Mouse (Mus musculus) spleen, adult 10 weeks (tissue): ENCODE measurements around the gene Supt4a. TPM values are rescaled to one million over a fixed set of nuclear protein-coding genes. Genes with fewer than 3 reads are reported as not detected.

Source experiments
- polyA plus RNA-seq: library from polyadenylated mRNA; stranded (reverse); fragments of 350-450 nt; fragmentation: Illumina TruSeq; extraction: RNeasy Lipid Tissue Mini Kit (QIAGEN cat#74804); gene quantifications from one replicate; pipeline ENCODE4 v1.2.3, GENCODE M21; 2015; ENCODE audit warnings: low replicate concordance; ENCODE audit not compliant: insufficient read depth

Gene Supt4a
- 162 TPM for polyA plus RNA-seq

GRCm38 (mm10) chr11:87737175-87737740 is at the start of gene Supt4a:
Supt4a (plus strand) TSS chr11:87737552.

GRCm38 (mm10) chr11:87760301-87761081 is 23.1 kb downstream of the Supt4a start, which contains the start of gene Tspoap1:
Tspoap1 (plus strand) TSS chr11:87760541.

Other genes starting within 250 kb of the Supt4a start
- gene Gm11492, start 170.9 kb upstream of the Supt4a start, polyA plus RNA-seq = not detected
- gene Sept4, start 168.6 kb upstream of the Supt4a start, polyA plus RNA-seq = 63.5 TPM
- 43.3 TPM for gene Mtmr4, start 145.4 kb upstream of the Supt4a start, polyA plus RNA-seq
- 0.08 TPM for gene Hsf5, start 120.4 kb upstream of the Supt4a start, polyA plus RNA-seq
- 3.2 TPM for gene Rnf43, start 74.8 kb upstream of the Supt4a start, polyA plus RNA-seq
- 4.9 TPM for gene Tspoap1, start 23.0 kb downstream of the Supt4a start, polyA plus RNA-seq
- gene Mpo, start 56.0 kb downstream of the Supt4a start, polyA plus RNA-seq = 2.2 TPM
- 0.12 TPM for gene Lpo, start 90.7 kb downstream of the Supt4a start, polyA plus RNA-seq
- 10.2 TPM for gene Mks1, start 115.7 kb downstream of the Supt4a start, polyA plus RNA-seq
- not detected for gene Epx, start 138.0 kb downstream of the Supt4a start, polyA plus RNA-seq
- not detected for gene Olfr462, start 154.7 kb downstream of the Supt4a start, polyA plus RNA-seq
- not detected for gene Olfr463, start 159.8 kb downstream of the Supt4a start, polyA plus RNA-seq
- not detected for gene Olfr464, start 183.4 kb downstream of the Supt4a start, polyA plus RNA-seq
- gene Dynll2, start 250.0 kb downstream of the Supt4a start, polyA plus RNA-seq = 67.1 TPM